ENCODE assay signal across 8 mouse cellular contexts in genomic region chr11:115603128-115603475, GRCm38 (mm10). TPM values are rescaled to one million over a fixed set of nuclear protein-coding genes. Genes with fewer than 3 reads are reported as not detected.
A peak's percentile ranks its signal among the peaks of the same experiment; 100 is the strongest.
DNase-seq lines count a peak whose midpoint lies in the region; ATAC-seq and TF ChIP-seq lines count a peak whose summit lies in the region.

No protein-coding gene starts in this region.

- peak overlapping the region; percentile 83 for H3K4me2 ChIP-seq in lung, embryonic 15.5 days
- H3K4me2 ChIP-seq in embryonic facial prominence, embryonic 15.5 days (replicated peaks): peak overlapping the region; percentile 90
- peak overlapping the region; percentile 92 for H3K4me2 ChIP-seq in limb, embryonic 11.5 days (ENCODE audit: low read depth, severe bottlenecking)

- H3K4me1 ChIP-seq in lung, embryonic 15.5 days: peaks cover 23% of the 10 kb centered on the region
- H3K4me1 ChIP-seq in embryonic facial prominence, embryonic 15.5 days: peaks cover 33% of the 10 kb centered on the region
- peaks cover 15% of the 10 kb centered on the region; the same call in 1 of the 2 replicates for H3K4me1 ChIP-seq in limb, embryonic 11.5 days (ENCODE audit: control insufficient read depth, insufficient read depth, low read length)
- H3K4me1 ChIP-seq in olfactory bulb, adult 2 months (ENCODE audit: control insufficient read depth, insufficient read depth, low read length): peaks cover 33% of the 10 kb centered on the region

- TF ChIP-seq POLR2A in olfactory bulb, adult 2 months (IDR thresholded peaks at IDR 0.05; ENCODE audit: insufficient read depth, low read depth, low read length): no peak

- H3K4me3 ChIP-seq in lung, embryonic 15.5 days: peak overlapping the region; percentile 74
- peak overlapping the region; percentile 99 for H3K4me3 ChIP-seq in embryonic facial prominence, embryonic 15.5 days (replicated peaks)
- peak overlapping the region; percentile 100 for H3K4me3 ChIP-seq in limb, embryonic 11.5 days (ENCODE audit: low read depth, low read length)
- peak overlapping the region; percentile 74 for H3K4me3 ChIP-seq in olfactory bulb, adult 2 months (ENCODE audit: insufficient read depth, low read depth, low read length)

- H3K36me3 ChIP-seq in lung, embryonic 15.5 days: peaks cover 28% of the 10 kb centered on the region
- H3K36me3 ChIP-seq in embryonic facial prominence, embryonic 15.5 days: peaks cover 29% of the 10 kb centered on the region
- H3K36me3 ChIP-seq in limb, embryonic 11.5 days (ENCODE audit: control insufficient read depth, insufficient read depth, low read length): peaks cover 15% of the 10 kb centered on the region

- TF ChIP-seq CTCF in olfactory bulb, adult 2 months (IDR thresholded peaks at IDR 0.05; ENCODE audit: insufficient read depth, low read depth, low read length): no peak

- 4% methylated on average over 15 of the region's 15 CpGs for WGBS in lung, embryonic 15.5 days
- WGBS in embryonic facial prominence, embryonic 15.5 days: 4% methylated on average over 15 of the region's 15 CpGs
- 6% methylated on average over 15 of the region's 15 CpGs for WGBS in limb, embryonic 11.5 days
- WGBS in olfactory bulb, adult 2 months: 3% methylated on average over 15 of the region's 15 CpGs

- ATAC-seq in lung, embryonic 15.5 days (ENCODE audit: borderline replicate concordance, extremely low read depth, low FRiP score, low TSS enrichment): no peak
- ATAC-seq in embryonic facial prominence, embryonic 15.5 days (ENCODE audit: insufficient number of reproducible peaks, low FRiP score, low TSS enrichment, low read depth): no peak
- no peak for ATAC-seq in limb, embryonic 11.5 days (ENCODE audit: insufficient number of reproducible peaks, low FRiP score, low TSS enrichment, low read depth)
- no peak for ATAC-seq in frontal cortex, adult (ENCODE audit: low TSS enrichment)

- no peaks in the 10 kb centered on the region for H3K27me3 ChIP-seq in lung, embryonic 15.5 days
- no peaks in the 10 kb centered on the region for H3K27me3 ChIP-seq in embryonic facial prominence, embryonic 15.5 days
- no peaks in the 10 kb centered on the region for H3K27me3 ChIP-seq in limb, embryonic 11.5 days (ENCODE audit: control insufficient read depth, insufficient read depth, low read length)

- no peaks in the 10 kb centered on the region for H3K9me3 ChIP-seq in lung, embryonic 15.5 days
- H3K9me3 ChIP-seq in embryonic facial prominence, embryonic 15.5 days (replicated peaks): no peaks in the 10 kb centered on the region
- no peaks in the 10 kb centered on the region for H3K9me3 ChIP-seq in limb, embryonic 11.5 days (ENCODE audit: control insufficient read depth, low read length)

- peak overlapping the region; percentile 83 for H3K27ac ChIP-seq in lung, embryonic 15.5 days
- H3K27ac ChIP-seq in embryonic facial prominence, embryonic 15.5 days (replicated peaks): peak overlapping the region; percentile 95
- H3K27ac ChIP-seq in limb, embryonic 11.5 days (replicated peaks; ENCODE audit: low read depth, low read length): no peak overlapping the region
- peak overlapping the region; percentile 22; the same call in 1 of the 2 replicates for H3K27ac ChIP-seq in olfactory bulb, adult 2 months (ENCODE audit: insufficient read depth, low read depth, low read length)

- no peak for DNase-seq in lung, postnatal 36 days
- DNase-seq in limb, embryonic 11.5 days (ENCODE audit: low spot score): no peak
- no peak for DNase-seq in natural killer cell, adult 2 months (ENCODE audit: low spot score in 2 of 2)
- no peak for DNase-seq in adrenal gland, adult 2 months

- peak overlapping the region; percentile 91 for H3K9ac ChIP-seq in lung, embryonic 15.5 days
- H3K9ac ChIP-seq in embryonic facial prominence, embryonic 15.5 days: peak overlapping the region; percentile 90
- peak overlapping the region; percentile 96 for H3K9ac ChIP-seq in limb, embryonic 11.5 days (ENCODE audit: low read length)

RNA-seq across cellular contexts. Expression of gene Mrps7, which starts 0.6 kb away (rescaled TPM):
- polyA plus RNA-seq in lung, embryonic 15.5 days (2015; fragmentation: Nextera tagmentation; extraction: Ambion mirVana): 83.9 and 85.0 TPM in 2 replicates
- polyA plus RNA-seq in embryonic facial prominence, embryonic 15.5 days (2015; fragmentation: Nextera tagmentation; extraction: Ambion mirVana): 82.4 and 83.4 TPM in 2 replicates
- polyA plus RNA-seq in limb, embryonic 11.5 days (2014; fragmentation: Nextera tagmentation; extraction: Ambion mirVana): 111 and 122 TPM in 2 replicates
- polyA plus RNA-seq in olfactory bulb, adult 2 months (2012; ENCODE audit: insufficient read depth, insufficient read length, low replicate concordance, missing spikeins): not detected in 2 replicates
- total RNA-seq in adrenal gland, adult 2 months (2021): 100 to 1,000 TPM in 1 of 2 experiments, 10 to 100 TPM in 1; 99.9 to 121 TPM
- 31.8 and 33.5 TPM in 2 replicates for polyA plus RNA-seq in adrenal gland, adult 2 months (2012; rRNA removed)

RNA-seq across cellular contexts. Expression of gene Gga3, which starts 0.7 kb away (rescaled TPM):
- 15.6 and 18.1 TPM in 2 replicates for polyA plus RNA-seq in lung, embryonic 15.5 days (2015; fragmentation: Nextera tagmentation; extraction: Ambion mirVana)
- 20.1 and 20.3 TPM in 2 replicates for polyA plus RNA-seq in embryonic facial prominence, embryonic 15.5 days (2015; fragmentation: Nextera tagmentation; extraction: Ambion mirVana)
- 21.3 and 26.5 TPM in 2 replicates for polyA plus RNA-seq in limb, embryonic 11.5 days (2014; fragmentation: Nextera tagmentation; extraction: Ambion mirVana)
- polyA plus RNA-seq in olfactory bulb, adult 2 months (2012; ENCODE audit: insufficient read depth, insufficient read length, low replicate concordance, missing spikeins): 79.7 TPM in 1 of 2 replicates, not detected in the other
- total RNA-seq in adrenal gland, adult 2 months (2021): 10 to 100 TPM; 21.8 to 38.7 TPM
- 22.6 and 38.9 TPM in 2 replicates for polyA plus RNA-seq in adrenal gland, adult 2 months (2012; rRNA removed)

RNA-seq across cellular contexts. Expression of gene Mif4gd, which starts 9.7 kb away (rescaled TPM):
- 29.5 and 32.3 TPM in 2 replicates for polyA plus RNA-seq in lung, embryonic 15.5 days (2015; fragmentation: Nextera tagmentation; extraction: Ambion mirVana)
- 29.6 and 33.3 TPM in 2 replicates for polyA plus RNA-seq in embryonic facial prominence, embryonic 15.5 days (2015; fragmentation: Nextera tagmentation; extraction: Ambion mirVana)
- polyA plus RNA-seq in limb, embryonic 11.5 days (2014; fragmentation: Nextera tagmentation; extraction: Ambion mirVana): 18.0 and 19.3 TPM in 2 replicates
- polyA plus RNA-seq in olfactory bulb, adult 2 months (2012; ENCODE audit: insufficient read depth, insufficient read length, low replicate concordance, missing spikeins): not detected in 2 replicates
- total RNA-seq in adrenal gland, adult 2 months (2021): 100 to 1,000 TPM in 1 of 2 experiments, 10 to 100 TPM in 1; 92.5 to 170 TPM
- 182 and 243 TPM in 2 replicates for polyA plus RNA-seq in adrenal gland, adult 2 months (2012; rRNA removed)

RNA-seq across cellular contexts. Expression of gene Slc25a19, which starts 25.0 kb away (rescaled TPM):
- polyA plus RNA-seq in lung, embryonic 15.5 days (2015; fragmentation: Nextera tagmentation; extraction: Ambion mirVana): 19.6 and 20.9 TPM in 2 replicates
- 21.1 and 28.8 TPM in 2 replicates for polyA plus RNA-seq in embryonic facial prominence, embryonic 15.5 days (2015; fragmentation: Nextera tagmentation; extraction: Ambion mirVana)
- 30.3 and 32.6 TPM in 2 replicates for polyA plus RNA-seq in limb, embryonic 11.5 days (2014; fragmentation: Nextera tagmentation; extraction: Ambion mirVana)
- polyA plus RNA-seq in olfactory bulb, adult 2 months (2012; ENCODE audit: insufficient read depth, insufficient read length, low replicate concordance, missing spikeins): not detected in 2 replicates
- total RNA-seq in adrenal gland, adult 2 months (2021): 100 to 1,000 TPM; 117 to 132 TPM
- polyA plus RNA-seq in adrenal gland, adult 2 months (2012; rRNA removed): 156 and 170 TPM in 2 replicates

RNA-seq across cellular contexts. Expression of gene Nup85, which starts 38.9 kb away (rescaled TPM):
- polyA plus RNA-seq in lung, embryonic 15.5 days (2015; fragmentation: Nextera tagmentation; extraction: Ambion mirVana): 190 and 192 TPM in 2 replicates
- polyA plus RNA-seq in embryonic facial prominence, embryonic 15.5 days (2015; fragmentation: Nextera tagmentation; extraction: Ambion mirVana): 144 and 156 TPM in 2 replicates
- polyA plus RNA-seq in limb, embryonic 11.5 days (2014; fragmentation: Nextera tagmentation; extraction: Ambion mirVana): 213 and 220 TPM in 2 replicates
- not detected in 2 replicates for polyA plus RNA-seq in olfactory bulb, adult 2 months (2012; ENCODE audit: insufficient read depth, insufficient read length, low replicate concordance, missing spikeins)
- total RNA-seq in adrenal gland, adult 2 months (2021): 10 to 100 TPM; 32.5 to 46.0 TPM
- 24.7 and 28.9 TPM in 2 replicates for polyA plus RNA-seq in adrenal gland, adult 2 months (2012; rRNA removed)
